Mouse (Mus musculus) mature B cell (primary cell): ENCODE results near the gene Gm49387.

Source experiments
- in situ Hi-C: fragments of 300-500 bp; cut with MboI; formaldehyde crosslinking; loops from 2 replicates; pipeline ENCODE4 v1.14.3; 2019

Gene Gm49387

DNA sequence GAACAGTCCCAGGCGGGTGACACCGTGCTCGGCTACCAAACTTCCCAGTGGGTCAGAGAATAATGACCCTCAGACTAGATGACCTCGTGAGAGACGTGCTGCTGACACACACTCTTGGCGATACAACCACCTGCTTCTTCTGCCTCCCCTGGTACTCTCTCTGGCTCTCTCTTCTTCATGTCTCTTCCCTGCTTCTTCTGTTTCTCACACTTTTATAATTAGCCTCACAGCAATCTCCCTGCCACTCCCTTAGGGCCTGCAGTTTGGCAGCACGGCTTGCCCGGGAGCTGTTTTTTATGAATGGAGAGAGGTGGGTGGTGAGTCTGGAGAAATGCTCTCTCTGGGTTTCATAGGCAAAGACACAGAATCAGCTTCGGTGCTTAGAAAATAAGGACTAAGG, 64.8 kb downstream of the Gm49387 start:
- in situ Hi-C loops: no loop called here

DNA sequence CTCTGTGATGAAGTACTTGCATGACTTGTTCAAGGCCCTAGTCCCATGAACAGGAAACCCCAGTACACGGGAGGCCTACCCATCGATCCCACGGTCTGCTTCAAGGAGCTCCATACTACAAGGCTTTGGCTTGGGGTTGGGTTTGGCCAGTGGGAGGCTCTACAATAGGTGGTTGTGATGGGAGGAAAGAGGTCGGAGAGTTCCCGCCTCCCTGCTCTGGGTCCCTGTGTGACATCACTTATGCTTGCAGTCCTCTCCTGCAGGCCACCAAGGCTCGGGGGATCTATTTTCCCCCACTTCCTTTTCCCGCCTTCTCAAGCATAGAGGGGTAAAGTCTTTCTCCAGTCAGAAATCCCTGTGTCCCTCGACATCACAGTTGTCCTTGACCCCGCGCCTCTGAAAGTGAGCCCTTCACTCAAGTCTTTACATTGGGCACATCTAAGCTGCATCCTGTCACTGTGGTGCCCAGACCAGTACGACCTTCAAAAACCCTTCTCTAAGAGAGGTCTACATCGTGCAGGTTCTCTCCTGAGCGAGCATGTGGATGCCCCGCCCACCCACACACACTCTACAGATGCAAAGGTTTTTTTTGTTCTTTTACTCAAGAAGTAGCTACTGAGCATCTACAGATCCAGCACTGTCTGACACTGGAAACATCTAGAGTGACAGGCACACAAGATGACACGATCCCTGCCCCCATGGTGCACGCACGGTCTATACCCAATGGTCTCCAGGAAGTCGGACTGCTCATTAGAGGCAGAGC, 65.6 kb downstream of the Gm49387 start:
- in situ Hi-C loops: no loop called here

DNA sequence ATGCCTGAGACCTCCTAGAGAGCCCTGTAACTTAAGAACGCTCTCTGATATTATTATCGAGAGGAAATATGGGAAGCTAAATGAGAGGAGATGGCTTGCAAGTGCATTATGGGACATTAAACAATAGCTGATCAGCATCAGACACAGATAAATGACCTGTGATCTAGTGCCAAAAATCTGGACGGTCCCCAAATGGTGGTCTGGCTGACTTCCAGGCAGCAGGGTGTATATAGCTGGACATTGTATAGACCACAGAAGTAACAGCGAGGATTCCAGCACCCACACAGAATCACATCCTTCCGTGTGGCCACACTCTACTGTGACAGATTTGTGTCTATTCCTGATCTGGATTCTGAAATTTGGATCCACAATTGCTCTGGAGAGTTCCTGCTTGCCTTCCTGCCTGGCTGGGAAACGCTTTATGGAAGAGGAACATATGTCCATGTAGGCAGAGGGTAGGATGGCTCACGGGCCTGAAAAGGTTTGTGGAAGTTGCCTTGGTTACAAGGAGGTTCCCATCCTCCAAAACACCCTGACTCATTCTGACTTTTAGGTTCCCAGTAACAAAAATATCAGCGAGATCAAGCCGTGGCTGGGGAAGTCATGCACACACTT, 68.0 kb downstream of the Gm49387 start:
- in situ Hi-C loops: no loop called here

DNA sequence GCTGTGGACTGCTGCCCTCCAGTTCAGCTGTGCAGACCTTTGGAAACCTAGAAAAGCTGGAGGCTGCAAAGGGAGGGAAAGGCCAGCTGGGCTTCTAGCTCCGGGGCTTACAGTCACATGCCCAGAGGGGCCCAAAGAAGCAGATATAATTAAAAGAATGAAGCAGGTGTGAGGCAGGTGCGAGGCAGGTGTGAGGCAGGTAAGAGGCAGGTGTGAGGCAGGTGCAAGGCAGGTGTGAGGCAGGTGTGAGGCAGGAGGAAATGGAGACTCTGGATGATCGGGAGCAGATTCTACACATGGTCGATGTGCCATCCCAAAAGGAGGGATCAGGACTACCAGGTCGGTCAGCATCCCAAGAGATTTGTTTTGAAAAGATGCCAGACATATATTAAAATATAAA, 69.3 kb downstream of the Gm49387 start:
- in situ Hi-C loops: no loop called here

DNA sequence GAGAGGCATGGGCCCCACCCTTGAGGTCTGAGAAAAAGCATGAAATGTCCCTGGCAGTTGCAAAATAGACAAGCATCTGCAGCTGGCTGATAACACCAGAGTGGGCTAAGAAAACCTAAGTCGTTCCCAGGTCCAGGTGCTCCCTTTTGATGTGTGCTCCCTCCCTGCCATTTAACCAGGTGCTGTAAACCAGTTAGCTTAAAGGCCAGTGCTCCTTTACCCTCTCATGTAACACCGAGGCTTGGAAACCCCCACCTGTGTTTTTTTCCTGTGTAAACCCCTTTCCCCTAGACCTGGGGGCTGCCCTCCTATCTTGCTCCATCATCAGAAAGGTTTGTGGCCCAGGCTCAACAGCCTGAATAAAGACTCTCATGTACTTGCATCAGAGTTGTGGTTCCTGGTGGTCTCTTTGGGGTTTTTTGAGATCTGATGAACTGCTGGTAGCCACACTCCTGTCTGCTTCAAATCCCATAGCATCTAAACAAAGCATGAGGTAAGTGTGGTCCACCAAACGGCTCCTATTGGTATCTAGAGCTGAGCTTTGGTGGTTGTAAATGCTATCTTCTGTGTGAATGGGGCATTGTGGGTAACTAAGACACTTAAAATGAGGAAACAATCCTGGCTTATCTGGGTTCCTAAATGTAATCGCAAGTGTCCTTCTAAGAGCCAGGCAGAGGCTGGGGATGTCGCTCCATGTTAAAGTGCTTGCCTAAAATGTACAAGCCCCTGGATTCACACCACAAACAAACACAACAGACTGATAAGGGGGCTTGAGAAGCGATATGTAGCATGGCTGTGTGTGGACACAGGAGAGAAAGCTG, 70.3 kb downstream of the Gm49387 start:
- in situ Hi-C loops: no loop called here

DNA sequence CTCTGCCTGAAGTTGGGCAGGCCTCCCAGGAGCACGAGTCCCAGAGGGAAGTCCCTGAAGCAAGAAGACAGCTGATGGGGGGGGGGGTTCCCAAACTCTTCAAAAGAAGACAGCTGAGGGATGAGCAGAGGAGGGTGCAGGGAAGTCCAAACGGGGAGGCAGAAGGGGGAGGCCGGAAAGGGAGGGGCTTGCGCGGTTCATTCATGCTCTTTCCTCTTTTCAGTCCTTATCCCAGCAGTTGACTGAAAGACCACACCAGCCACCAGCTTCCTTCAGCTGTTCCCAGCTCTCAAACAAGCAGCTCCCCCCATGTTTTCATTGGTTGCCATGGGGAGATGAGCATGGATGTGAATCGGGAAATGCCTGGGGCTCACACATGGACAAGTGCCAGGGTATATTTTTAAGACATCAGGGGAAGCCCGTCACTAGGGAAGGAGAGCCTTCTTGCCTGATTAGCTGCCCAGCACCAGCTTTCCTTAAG, 71.5 kb downstream of the Gm49387 start:
- in situ Hi-C loops: no loop called here

DNA sequence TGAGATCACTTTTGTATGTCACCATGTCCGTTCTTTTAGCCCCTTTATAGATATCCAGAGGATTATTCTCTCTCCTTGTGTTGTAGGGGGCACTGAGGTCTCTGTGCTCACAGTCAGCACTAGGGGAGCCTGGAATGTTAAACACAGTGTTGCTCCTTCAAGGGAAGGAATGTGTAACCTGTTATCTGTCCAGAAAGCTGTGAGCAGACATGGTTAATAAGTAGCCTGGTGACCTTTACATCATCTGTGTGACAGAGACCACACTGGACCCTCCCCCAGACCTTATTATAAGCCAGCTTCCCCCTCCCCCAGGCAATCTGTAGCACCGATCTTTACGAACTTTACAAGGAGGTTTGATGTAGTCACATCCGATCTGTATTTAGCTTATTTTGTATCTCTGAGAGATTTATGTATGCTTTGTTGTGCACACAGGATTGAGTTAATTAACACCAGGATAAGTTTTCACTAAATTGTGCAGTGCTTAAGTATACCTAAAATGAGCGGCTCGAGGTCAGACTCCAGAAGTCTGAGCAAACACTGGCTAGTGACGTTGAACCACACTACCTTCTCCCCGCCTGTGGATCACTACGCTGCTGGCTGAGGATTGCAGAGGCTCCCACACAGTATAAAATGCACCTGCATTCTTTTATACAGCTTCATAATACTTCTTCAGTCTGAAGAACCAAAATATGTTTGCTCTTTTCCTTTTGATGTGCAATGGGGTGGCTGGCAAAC, 75.0 kb downstream of the Gm49387 start:
- in situ Hi-C loops: no loop called here

DNA sequence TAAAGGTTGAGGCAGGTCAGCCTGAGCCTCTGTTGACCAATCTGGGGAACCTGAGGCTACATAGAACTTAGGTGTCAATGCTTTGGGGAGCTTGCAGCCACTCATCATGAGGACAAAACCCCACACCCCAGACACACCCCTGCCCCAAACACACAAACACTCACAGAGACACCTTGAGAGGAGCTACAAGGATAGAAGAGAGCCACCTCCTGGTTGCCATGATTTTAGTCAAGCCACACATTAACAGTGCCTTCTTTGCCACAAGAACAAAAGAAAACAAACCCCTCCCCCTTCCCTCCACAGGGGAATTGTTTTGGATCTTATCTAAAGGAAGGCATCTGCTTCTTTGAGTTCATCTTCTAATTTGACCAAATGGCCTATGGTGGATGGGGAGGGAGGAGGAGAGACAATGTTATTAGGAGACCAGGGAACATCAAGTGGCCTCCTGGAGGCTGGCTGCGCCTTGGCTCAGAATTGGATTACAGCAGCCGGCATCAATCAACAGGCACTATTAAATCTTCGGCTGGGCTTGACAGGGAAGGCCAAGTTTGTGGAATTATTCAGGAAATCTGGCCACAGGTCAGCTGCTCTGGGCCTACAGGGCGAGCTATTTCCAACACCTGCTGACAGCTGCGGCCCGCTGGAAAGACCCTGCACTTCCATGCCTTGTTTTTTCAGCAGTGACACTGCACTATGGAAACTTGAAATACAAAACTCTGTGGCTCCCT, 76.1 kb downstream of the Gm49387 start:
- in situ Hi-C loops: no loop called here

DNA sequence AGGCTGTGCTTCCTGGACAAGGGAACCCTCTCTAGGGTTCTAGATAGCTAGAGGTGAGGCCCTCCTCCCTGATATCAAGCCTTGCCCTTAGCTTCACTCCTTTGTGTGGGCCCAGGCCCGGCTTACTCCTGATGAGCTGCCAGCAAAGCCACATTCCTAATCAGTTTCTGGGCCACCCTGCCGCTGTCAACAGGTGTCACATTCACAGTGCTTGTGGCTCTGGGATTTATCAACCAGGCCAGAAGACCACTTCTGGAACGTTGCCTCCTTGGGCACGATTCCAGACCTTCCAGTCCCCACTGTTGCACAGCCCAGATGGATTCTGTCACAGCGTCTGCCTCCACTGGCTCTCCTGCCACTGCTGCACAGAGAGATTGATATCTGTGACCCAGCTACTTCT, 79.8 kb downstream of the Gm49387 start:
- in situ Hi-C loops: no loop called here

DNA sequence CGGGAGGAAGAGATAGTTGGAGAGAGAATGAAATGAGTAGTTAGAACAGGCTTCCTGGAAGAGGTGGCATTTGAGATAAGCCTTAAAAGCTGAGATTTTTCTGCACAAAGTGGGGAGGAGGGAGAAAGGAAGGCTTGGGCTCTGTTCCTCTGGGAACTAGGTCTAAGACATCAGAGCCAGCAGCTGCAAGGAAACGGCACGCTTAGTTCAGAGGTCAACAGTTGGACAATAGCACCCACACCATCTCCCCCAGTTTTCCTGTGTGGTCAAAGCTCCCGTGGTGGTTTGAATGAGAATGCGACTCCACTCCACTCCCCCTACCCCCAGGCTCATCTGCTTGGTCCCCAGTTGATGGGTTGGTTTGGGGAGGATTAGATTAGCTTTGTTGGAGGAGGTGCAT, 81.5 kb downstream of the Gm49387 start:
- in situ Hi-C loops: no loop called here

DNA sequence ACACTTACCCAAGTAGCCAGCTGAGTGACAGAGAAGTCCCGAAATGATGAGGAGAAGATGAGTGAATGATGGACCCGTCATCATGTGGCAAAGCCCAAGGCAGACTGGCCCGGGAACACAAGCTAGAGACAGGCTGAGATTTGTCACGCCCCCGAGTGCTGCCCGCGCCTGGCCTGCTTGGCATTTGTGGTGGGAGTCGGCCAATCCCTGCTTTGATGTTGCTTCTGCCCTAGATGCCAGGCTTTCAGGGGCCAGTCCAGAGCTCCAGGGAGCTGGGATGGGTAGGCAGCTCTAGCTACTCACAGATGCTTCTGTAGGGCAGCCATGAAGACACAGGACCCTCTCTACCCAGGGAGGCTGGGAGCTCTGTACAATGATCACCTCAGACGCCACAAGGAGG, 82.9 kb downstream of the Gm49387 start:
- in situ Hi-C loops: no loop called here

DNA sequence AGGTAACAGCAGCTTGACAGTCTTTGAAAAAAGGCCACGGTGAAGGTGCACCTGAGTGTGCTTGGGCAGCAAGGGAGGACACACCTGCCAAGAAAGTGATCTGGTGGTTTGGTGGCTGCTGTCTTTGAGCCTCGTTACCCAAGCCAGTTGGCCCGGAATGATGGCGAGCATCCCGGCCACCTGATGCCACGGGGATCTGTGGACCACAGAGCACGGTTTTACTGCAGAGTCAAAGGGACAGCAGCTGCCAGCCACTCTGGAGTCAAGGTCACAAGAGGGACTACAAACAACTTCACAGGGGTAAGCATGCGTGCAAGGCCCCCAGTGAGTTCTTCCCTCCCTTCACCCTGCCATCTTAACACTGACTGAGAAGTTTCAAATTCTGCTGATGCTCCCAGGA, 83.4 kb downstream of the Gm49387 start:
- in situ Hi-C loops: no loop called here

DNA sequence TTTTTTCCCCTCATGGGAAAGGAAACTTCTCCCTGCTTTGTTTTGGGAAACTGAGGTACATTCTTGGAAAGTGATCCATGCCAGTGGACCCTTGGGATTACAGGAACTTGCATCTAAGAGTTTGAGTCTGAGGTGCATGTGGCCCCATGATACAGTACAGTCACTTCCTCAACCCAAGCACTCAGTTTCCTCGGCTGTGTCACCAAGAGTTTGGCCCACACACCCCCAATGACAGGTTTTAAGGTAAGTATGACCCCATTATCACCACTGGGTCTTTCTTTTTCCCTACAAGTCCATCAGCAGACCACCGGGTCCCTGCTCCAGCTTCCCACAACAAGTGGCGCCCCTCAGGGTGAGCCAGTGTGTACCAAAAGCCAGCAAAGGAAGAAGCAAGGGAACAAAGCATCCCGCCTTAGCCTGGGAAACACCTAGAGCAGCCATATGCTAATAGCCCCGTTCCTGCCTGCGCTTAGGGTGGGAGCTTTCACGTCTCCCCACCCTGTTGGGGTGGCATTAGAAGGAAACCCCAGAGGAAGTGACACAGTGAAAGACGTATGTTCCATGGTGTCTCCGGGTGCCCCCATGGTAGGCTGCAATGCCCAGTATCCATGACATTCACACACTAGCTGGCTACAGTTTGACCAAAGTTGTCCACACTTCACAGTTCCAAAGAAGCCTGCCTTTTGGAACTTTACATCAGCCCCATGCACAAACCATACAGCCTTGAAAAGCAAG, 84.0 kb downstream of the Gm49387 start:
- in situ Hi-C loops: no loop called here

DNA sequence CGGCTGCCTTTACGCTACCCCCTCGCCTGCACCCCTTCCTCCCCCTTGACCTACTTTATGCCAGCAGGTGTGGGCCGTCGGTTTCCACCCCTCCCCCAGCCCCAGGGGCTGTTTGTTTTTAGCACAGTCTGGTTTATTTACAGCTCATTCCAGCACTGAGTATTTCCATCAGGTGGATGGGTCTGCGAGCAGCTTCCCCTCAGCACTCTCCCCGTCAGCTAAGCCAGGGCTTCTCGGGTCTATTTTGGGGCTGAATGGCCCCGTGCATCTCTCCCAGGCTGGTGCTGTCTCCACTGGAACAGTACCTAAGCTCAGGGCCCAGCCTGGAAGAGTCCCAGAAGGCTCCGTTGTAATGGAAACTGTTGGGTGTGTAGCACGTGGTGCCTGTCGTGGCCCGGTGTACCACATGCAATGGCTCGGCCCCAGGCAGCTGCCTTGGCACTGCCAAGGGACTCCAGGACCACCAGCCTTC, 84.7 kb downstream of the Gm49387 start:
- in situ Hi-C loops: no loop called here

DNA sequence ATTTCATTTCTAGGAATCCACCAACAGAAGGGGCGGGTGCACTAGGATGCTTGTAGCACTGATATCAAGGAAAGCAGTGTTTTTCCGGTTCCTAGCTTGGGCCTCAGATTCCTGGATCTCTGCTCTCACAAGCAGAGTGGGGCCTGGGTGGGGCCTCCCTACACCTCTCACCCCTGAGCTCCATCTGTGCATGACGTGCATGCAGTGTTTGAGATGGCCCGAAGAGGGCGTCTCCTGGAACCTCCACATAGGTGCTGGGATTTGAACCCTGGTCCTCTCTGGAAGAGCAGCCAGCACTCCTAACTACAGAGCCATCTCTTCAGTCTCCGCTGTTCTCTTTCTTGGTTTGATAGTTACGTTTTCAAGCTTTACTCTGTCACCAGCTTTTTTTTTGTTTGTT, 85.7 kb downstream of the Gm49387 start:
- in situ Hi-C loops: no loop called here

DNA sequence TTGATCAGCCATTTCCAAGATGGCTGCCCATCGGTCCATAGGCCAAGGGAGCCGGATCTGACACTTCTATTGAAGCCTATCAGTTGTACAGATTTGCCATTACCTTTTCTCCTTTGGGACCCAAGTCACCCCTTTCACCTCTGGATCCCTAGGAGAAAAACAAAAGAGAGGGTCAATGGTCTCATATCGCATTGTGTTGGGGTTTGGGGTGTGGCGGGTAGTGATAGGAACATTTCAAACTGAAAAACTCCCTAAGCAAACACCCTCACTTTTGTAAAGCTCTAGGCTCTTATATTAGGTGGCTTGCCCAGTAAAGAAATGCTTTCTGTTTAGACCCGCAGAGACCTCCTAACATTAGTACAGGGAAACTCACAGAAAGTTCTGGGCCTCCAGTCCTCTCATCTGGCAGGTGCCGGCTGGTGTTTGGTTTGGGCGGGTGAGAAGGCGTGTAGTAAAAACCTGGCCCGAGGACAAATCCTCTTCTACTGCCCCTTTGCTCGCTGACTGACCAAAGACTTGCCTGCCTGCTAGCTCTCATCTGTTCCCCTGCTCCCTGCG, 96.7 kb downstream of the Gm49387 start:
- in situ Hi-C loops: no loop called here

DNA sequence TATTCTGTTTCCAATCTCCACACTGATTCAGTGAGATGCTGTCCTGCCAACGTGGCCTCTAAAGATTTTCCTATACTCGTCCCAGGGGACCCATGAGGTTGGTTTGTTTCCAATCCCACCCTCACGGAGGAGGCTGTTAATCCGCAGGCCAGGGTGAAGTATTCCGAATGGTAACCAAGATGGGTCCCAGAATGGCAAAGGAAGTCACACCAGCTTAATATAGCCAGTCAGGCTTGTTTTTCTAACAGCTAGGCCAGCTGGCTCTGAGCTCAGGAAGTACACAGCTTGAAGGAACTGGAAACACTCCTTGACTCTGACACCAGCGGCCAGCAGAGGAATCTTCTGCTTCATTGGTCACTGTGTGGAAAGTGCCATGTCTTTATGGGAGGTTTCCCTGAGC, 103.4 kb downstream of the Gm49387 start:
- in situ Hi-C loops: no loop called here

DNA sequence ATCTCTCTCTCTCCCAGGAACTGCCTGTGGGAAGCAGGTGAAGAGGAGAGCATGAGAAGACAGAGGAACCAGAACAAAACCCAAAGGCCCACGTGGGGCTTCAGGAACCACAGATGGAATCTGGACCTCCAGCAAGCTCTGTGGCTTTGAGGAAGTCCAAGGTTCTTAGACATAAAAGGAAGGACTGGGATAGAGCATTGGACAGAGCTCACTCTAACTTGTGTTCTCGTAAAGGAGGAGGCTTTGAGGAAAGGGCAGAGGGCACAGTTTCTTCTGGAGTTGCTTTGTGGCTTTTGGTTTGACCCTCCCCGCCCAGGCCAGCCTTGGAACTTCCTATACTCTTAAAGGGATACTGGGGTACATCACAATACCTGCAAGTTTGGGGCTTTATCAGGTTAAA, 108.0 kb downstream of the Gm49387 start:
- in situ Hi-C loops: no loop called here

DNA sequence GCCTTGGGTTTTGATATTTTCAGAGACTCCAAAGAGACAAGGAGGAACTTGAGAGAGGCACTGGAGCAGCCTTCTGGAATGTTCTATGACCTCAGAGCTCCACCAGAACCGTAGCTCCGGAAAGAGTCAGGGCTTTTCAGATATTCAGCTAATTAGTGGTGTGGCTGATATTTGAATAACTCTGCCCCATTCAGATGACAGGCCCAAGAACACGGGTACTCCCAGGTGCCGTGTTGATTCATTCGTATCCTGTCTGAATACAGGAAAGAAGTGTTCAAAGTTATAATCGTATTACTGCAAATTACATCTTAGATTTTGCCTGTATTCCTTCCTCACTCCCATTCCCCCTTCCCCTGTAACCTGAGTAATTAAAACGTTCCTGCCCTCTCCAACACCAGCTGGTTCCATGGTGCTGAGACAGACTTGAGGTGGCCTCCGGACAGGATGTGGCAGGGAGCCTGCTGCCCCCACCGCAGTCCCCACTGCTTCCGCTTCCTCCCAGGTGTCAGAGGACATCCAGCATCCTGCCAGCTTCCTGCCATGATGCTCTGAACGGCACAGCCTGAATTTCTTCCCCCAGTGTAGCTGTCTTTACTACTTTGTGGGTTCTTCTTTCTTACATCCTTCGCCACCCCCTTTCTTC, 109.1 kb downstream of the Gm49387 start:
- in situ Hi-C loops: no loop called here

DNA sequence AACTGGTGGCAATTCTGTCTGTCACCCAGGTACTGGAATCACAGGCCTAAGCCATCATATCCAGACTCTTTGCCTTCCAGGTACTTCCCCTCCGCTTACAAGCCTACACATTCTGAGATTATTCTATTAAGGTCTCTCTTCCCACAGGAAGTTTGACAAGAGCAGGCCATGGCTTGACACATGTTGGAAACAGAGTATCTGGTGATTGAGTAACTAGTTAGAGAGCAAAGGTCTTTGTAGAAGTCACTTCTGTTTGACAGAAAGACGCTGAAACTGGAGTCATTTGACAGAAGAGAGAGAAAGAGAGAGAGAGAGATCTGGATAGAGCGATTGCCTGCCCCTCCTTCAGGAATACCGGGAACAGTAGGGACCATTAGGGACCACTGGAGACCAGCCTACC, 109.8 kb downstream of the Gm49387 start:
- in situ Hi-C loops: no loop called here
